Mouse (Mus musculus): ENCODE data around the gene Ephx1.
"Not testable (repeated sequence)": the region's sequence is repeated elsewhere in the genome, so short reads cannot be mapped to it uniquely, and the experiment has no call there.

Gene Ephx1

DNA sequence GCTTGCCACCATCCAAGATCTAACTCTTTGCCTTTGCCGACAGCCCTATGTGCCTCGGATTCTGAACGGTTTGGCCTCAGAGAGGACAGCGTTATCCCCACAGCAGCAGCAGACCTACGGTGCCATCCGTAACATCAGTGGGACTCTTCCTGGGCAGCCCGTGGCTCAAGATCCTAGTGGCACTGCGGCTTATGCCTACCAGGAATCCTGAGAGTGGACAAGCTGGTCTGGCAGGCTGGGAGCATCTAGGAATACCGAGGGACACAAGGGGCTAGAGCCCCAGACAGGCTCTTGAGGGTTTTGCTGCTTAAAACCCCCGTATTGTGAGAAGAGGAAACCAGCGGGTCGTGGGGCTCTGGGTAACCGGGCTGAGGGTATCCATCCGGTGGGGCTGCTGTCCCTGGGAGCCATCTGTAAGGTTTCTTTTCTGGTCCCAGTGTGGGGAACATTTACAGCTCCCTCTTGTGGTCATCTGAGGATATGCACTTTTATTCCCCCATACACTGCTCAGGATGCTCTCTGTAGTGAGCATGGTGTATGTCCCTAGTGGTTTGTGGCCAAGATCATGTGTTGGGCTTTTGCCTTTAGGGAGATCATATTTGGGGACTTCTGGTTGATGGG, 46.5 kb downstream of the Ephx1 start:
- peak; percentile 45 for DNase-seq (ENCODE audit: low read depth)

DNA sequence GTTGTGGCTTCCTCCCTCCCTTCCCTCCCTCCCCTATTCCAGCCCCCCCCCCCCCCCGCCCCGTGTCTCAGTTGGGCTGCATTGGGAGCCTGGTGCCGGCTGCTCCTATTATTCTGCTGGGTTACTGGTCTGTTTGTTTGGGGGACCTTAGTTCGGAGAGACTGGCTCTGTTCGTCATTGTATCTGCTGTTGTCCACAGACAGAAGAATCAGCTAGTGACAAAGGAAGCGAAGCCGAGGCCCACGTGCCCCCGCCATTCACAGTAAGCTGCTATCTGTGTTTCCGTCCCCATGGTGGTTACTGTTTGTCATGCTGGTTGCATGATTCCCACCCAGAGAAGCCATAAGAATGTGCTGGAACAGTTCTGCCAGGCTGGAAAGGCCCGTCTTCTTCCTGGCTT, 47.8 kb downstream of the Ephx1 start:
- DNase-seq (ENCODE audit: low read depth) = no peak

DNA sequence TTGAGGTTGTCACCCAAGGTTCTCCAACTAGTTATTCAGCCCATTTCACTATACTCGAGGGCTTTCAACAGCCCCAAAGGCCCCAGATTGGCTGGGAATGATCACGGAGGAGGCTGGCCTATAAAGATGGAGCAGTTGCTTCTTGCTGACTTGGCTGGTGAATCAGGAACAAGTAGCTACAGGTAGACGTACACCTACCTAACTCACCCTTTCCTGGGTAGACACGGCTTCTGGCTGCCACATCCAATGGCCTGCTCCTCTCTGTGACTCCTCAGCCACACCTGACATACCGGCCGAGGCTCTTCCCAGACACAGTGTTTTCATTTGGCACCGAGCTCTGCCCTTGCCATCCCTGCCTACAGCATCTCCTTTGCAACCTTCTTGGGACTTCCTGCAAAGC, 53.4 kb downstream of the Ephx1 start:
- DNase-seq (ENCODE audit: low read depth) = no peak

DNA sequence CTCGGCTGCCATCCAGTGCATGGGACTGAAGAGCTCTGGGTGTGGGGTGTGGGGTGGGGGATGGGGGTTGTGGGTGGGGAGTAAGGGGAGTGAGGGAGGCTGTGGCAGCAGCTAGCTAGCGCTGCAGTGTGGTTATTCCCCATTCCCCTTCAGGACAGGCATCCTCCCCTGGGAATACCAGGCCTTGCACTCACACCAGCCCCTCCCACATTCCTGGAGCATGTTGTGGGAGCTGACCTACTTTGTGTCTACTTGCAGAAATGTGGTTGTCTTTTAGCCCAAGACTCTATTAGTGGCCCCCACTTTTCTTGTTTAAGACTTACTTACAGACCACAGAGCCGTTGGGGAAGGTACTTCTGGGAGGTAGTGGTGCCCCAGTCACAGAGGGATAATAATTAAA, 54.2 kb downstream of the Ephx1 start:
- no peak for DNase-seq (ENCODE audit: low read depth)

DNA sequence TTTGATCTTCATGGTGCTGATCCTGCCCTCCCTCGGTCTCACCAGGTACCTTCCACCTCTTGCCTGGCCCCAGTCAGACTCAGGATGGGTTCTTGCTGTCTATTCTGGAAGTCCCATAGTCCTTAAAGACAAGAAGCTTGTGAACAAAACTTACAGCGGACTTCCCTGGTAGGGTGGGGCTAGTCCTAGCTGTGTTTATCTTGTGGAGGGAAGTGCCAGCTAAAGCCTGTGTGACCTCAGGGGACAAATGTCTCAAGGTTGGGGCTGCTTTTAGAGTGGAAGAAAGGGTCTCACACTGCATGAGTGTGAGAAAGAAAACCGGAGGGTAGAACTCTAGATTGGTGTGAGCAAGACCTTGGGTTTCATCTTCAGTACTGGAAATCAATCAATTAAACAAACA, 54.9 kb downstream of the Ephx1 start:
- DNase-seq (ENCODE audit: low read depth) = no peak

DNA sequence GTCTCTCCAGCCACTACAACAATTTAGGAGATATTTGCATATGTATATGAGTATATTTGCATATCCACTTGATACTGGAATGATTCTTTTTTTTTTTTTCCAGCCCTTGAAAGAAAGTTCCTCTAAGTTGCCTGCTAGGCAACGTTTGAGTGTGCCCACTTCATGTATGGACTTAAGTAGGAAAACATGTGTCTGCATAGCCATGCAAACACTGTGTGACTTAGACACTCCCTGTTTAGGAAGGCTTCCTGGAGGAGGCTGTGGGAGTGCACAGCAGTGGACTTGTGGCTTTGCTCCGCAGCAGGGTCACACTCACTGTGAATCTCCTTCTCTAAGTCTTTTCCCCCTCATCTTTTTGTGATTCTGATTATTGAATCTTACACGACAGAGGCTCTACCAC, 61.9 kb downstream of the Ephx1 start:
- no peak for DNase-seq (ENCODE audit: low read depth)

DNA sequence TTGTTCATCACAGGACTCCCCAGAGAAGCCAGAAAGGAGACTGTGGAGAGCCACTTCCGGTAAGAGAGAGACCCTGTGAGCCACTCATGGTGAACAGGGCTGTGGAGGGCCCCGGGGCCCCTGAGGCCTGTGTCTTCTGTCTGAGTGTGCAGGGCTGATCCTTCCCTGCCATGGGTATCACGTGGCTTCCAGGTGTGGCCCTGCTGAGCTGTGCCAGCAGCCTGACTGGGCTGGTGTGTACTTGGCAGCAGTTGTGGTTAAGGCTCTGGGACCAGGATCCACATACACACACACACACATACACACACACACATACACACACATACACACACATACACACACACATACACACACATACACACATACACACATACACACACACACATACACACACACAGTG, 62.7 kb downstream of the Ephx1 start:
- no peak for DNase-seq (ENCODE audit: low read depth)

DNA sequence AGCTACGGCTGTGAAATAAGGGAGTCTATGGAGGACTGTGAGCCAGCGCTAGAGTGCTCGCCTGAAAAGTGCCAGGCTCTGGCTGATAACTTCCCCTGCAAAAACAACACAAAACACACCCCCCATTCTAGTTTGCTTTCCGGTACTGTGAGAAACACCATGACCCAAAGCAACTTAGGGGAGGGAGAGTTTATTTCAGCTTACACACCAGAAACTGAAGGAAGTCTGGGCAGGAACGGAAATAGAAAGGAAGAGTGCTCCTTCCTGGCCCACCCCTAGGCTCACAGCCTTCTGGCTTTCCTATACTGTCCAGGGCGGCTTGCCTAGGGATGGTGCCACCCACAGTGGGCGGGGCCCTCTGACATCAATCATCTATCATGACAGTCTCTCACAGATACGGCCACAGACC, 63.7 kb downstream of the Ephx1 start:
- DNase-seq (ENCODE audit: low read depth) = no peak

DNA sequence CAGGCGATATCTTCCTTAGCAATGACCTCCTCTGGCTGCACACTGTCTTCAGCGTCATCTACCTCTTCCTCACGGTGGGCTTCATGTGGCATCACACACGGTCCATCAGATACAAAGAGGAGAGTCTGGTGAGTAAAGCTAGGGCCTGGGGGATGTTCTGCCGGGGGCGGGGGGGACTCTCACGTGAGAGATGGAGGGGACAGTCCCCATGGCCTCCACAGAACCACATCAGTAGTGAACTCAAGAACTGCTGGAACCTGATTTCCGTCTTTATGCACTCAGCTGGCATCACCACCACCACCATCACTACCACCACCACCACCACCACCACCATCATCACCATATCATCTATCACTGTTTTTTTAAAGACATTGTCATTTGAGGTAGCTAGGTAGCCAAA, 64.3 kb downstream of the Ephx1 start:
- no peak for DNase-seq (ENCODE audit: low read depth)

DNA sequence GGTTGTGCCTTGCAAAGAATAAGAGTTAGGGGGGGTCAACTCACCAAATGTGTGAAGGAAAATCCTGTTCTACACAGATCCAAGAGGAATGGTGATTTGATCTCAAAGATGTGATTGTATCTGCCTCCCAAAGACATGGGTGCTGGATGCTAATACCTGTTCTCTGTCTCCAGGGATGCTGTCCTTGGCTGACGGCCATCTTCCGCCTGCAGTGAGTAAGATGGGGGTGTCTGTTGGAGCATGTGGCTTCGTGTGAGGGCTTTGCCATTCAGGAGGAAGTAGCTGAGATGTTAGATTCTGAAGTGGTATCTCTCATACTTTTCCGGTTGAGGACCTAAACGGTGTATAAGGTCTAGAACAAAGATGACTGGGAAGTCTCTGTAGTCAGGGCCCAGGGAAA, 67.9 kb downstream of the Ephx1 start:
- no peak for DNase-seq (ENCODE audit: low read depth)

DNA sequence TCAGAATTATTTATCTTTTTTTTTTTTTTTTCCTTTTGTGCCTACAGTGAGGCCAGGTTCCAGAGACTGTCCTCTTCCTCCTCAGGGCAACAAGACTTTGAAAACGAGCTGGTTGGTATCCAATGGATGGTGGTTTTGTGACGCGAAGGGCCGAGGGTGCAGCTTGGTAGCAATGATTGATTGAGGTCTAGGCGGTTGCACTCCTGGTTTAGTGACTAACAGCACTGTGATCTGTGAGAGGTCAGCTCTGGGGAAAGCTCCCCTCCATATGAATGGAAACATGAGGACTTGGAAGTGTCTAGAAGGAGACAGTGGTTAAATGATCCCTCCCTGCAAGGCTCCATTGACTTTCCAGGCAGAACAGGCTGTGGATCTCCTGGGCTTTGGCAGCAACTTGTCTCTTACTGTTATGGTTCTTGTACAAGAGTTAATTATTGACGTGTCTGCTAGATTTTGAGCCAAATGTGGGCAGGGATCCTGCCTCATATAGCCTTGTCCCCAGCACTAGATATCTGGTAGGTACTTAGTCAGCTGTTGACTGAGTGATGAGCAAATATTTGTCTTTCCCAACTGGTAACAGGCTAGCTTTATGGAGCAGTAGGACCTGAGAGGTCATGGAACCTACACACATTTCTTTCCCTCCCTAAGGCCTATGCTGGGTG, 68.5 kb downstream of the Ephx1 start:
- no peak for DNase-seq (ENCODE audit: low read depth)

DNA sequence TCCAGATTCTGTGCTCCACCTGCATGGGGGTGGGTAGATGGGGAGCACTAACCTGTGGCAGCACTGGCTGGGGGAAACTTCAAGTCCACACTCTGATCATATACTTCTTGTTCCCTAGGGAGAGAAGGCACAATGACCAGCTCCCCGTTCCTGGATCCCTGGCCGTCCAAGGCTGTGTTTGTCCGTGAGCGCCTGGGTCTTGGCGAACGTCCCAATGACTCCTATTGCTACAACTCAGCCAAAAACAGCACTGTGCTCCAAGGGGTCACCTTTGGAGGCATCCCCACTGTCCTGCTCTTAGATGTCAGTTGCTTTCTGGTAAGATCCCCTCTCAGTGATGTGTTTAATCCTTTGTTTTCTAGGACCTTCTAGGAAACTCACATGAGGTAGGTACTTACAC, 74.3 kb downstream of the Ephx1 start:
- DNase-seq (ENCODE audit: low read depth) = no peak

DNA sequence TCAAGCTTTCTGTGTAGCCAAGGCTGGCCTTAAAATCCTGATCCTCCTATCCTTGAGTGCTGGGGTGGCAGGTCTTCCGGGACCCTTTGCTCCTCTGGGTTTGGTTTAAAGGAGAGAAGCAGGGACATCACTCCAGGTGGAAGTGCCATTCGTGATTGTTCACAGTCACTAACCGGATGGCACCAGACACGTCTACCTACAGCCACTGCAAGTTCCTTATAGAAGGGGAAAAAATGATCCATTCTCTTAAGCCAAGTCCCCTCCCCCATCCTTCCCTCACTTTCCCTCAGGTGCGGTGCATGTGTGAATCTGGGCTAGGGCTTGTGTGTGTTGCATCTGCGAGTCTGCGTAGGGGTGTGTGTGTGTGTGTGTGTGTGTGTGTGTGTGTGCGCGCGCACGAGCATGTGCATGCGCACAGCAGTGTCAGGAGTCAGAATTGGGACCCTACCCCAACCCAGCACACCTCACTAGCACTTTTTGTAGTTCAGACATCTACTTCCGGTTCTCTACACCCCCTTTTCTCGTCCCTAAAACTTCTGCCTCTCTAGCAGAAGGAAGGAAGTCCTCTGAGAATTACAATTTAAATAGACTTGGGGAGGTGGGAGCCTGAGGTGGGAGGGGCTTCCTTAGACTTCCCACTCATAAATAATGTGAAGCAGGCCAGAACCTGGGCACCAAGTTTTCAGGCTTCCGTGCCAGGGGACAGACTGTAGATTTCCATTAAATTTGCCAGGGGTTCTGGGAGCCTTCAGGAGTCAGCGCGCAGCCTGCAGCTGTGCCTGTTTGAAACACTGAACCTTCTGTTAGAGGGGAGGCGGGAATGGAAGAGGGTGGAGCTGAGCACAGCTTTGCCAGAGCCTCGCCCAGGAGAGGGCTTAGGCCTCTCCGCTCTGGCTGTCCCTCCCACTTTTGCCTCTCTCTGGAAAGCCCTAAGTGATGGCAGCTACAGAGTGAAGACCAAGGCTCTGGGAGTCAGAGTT, 75.4 kb downstream of the Ephx1 start:
- no peak for DNase-seq (ENCODE audit: low read depth)

DNA sequence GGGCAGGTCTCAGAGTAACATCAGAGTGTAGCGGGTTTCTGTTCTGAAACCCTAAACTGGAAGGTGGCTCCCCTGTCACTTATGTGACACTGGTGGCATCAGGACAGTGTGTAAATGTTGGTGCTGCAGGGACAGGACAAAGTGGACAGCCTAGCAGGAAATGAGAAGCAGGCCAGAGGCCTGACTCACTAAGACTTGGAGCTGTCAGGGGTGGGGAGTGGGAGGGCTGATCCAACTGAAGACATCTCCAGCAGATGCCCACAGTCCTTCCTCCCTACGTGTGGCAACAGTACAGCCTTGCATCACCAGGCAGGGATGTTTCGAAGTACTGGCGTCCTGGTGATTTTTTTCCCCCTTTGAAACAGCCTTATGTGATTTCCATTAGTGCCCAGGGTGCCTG, 76.2 kb downstream of the Ephx1 start:
- DNase-seq (ENCODE audit: low read depth) = no peak

DNA sequence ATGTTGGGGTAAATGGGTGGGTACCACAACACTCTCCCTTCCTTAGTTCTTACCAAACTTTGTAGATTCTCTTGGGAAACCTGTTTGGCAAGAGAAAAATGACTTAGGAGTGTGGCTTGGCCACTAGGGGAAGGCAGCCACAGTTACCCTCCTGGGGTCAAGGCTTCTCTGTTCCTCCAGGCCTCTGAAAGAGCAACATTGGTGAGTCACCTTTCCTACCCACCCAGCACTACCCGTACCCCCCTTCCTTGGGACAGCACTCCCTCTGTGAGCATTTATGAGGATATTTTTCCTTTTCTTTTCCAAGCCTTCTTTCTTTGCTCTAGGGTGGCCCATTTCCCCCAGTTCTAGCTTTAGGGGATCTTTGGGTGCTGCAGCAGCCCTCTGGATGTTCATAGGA, 76.8 kb downstream of the Ephx1 start:
- no peak for DNase-seq (ENCODE audit: low read depth)

DNA sequence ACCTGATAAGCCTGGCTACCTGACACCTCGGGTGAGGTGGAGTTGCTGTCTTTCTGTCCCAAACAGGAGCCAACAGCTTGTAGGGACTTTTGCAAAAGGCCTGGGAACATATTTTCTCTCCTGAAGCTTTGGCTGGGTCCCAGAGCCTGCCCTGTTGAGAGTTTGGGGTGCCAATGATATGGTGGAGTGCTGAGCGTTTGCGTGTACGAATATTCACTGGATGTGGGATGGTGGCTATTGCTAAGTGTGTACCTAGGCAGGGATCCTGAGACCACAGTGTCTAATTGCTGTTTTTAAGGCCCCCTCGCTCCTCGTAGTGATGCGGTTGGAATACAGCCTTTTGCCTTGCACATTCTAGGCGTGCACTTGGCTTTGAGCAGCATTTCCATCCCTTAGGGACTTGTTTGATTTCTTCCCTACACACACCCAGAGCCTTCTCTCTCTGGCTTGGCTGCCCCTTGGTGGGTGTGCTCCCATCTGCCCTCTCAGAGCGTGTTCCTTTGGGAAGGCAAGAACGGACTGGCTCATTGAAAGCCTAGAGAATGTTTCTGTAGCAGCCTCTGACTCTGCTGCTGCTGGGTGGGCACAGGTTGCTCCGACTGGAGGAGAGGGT, 77.6 kb downstream of the Ephx1 start:
- no peak for DNase-seq (ENCODE audit: low read depth)

DNA sequence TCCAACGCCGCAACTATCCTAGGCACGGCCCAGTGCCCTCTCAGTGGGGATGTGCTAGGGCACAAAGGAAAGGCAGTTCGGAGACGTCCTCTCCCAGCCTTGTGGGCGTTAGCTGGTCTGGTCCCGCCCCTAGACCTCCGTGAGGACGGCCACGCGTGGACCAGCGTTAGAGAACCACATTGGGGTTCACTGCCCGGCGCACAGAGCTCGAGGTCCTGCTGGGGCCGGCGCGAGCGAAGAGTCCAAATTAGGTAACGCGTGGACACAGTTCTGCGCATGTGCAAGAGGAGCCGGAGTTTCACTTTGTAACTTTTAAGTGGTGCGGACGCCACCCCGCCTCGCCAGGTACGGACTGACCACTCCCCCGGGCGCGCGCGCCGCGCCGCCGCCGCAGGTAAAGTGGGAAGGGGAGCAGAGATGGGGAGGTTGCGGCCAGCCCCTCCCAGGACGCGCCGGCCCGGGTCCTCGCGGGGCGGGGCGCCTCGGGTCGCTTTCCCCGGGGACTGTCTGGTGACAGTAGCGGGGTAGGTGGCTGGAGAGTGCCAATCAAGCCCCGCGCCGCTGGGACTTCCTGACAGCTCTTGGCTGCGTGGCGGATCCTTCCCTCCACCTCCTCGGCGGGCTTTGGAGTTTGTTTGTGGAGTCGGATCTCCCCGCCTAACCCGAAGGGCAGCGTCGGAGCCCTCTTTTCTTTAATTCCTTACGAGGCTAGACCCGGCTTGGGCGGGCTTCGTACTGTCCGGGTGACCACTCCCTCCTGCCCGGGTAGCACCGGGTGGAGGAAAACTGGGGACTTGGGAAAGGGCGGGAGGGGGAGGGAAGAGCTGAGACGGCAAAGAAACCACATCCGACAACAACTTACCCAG, 78.3 kb downstream of the Ephx1 start, which contains the start of gene Tmem63a:
TSS of gene Tmem63a (plus strand) at position 179 of the 866 bp plus-strand sequence.
- no peak for DNase-seq (ENCODE audit: low read depth)

DNA sequence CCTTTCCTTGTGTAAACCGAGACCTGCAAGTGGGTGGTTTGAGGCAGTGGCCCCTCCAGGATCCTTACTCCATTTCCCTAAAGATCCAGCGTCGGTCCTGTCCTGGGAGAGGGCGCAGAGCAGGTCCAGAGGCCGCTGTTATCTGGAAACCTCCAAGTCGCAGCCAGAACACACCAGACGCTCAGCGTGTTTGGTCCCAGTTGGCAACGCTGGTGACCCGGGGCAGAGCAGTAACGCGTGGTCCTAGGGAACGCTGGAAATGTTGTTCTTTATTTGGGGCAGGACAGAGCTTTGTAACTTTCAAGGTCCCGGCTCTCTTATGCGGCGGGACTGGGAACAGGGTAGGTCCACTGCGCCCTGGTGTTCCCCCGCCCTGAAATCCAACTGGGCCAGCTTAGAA, 79.0 kb downstream of the Ephx1 start:
- no peak for DNase-seq (ENCODE audit: low read depth)

DNA sequence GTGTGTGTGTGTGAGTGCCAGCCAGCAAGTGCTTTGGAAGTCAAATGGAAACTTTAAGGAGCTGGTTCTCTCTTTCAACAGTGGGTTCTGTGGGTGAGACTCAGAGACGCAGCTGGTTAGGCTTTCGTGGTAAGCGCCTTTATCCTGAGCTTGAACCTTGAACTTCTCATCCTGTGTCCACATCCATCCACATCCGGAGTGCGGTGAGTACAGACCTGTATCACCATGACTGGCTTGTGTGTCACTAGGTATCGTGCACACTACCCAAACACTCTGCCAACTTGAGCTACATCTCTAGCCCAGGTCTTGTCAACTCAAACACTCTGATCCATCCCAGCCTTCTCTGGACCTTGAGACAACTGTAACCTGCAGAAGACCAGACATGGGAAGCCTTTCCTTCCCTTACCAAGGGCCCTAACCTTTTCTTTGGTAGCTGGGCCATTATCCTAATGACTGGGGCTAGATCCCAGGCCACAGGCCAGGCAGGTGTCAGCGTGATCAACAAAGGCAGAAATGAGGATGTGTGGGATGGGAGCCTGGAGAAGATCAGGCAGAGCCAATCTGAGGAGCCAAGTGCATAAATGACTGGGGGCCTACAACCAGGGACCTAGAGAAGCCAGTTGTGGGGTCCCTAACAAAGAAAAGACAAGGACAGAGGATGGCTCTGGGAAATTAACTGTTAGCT, 79.8 kb downstream of the Ephx1 start:
- no peak for DNase-seq (ENCODE audit: low read depth)

DNA sequence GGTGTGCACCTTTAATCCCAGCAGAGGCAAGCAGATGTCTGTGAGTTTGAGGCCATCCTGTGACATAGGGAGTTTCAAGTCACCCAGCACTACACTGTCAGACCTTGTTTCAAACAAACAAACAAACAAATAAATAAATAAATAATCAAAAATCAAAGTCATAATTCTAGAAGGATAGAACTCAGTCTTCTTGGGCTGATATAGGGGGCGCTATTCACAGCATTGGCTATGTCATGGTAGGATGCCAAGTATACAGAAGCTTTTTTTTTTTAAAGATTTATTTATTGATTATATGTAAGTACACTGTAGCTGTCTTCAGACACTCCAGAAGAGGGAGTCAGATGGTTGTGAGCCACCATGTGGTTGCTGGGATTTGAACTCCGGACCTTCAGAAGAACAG, 81.9 kb downstream of the Ephx1 start:
- not testable (repeated sequence) for DNase-seq (ENCODE audit: low read depth)

DNA sequence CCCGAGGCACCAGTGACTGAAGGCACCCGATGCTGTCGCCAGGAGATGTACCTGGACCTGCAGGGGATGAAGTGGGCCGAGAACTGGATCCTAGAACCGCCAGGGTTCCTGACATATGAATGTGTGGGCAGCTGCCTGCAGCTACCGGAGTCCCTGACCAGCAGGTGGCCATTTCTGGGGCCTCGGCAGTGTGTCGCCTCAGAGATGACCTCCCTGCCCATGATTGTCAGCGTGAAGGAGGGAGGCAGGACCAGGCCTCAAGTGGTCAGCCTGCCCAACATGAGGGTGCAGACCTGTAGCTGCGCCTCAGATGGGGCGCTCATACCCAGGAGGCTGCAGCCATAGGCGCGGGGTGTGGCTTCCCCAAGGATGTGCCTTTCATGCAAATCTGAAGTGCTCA, 83.1 kb downstream of the Ephx1 start:
- DNase-seq (ENCODE audit: low read depth) = not testable (repeated sequence)
